Mouse (Mus musculus): ENCODE results near the gene Dnmt3b. TPM values are rescaled to one million over a fixed set of nuclear protein-coding genes. Genes with fewer than 3 reads are reported as not detected.
"Not testable (repeated sequence)": the region's sequence is repeated elsewhere in the genome, so short reads cannot be mapped to it uniquely, and the experiment has no call there.

Dnmt3b gene
- polyA plus RNA-seq, 1 experiment: 1.3 TPM

DNA sequence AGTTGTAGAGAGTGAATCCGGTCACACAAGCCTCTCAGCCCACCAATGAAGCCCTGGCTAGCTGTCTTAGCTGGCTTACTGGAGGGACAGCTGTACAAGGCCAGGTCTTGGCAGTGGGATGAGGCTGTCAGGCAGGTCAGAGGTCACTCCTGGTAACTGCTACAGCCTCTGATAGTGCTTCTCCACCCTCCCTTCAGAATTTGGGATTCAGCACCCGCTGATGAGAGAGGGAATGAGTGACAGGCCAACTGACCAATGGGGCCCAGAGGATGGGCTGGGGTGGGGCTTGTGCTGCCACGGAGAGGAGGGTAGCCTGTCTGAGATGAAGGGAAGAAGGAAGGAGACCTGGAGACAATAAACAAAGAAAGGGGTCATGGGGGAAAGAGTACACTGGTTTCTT, 11.4 kb downstream of the Dnmt3b start:
- DNase-seq: no peak
- H3K4me1 ChIP-seq (ENCODE audit: control insufficient read depth, insufficient read depth, low read length): peaks cover 11% of the 10 kb centered on the region; the same call in 1 of the 2 replicates
- H3K27ac ChIP-seq (ENCODE audit: insufficient read depth, low read depth, low read length): no peak overlapping the region
- H3K36me3 ChIP-seq (ENCODE audit: control insufficient read depth, insufficient read depth, low read length): no peaks in the 10 kb centered on the region; the same call in 1 of the 2 replicates
- H3K27me3 ChIP-seq (replicated peaks; ENCODE audit: control insufficient read depth, insufficient read depth, low read length): no peaks in the 10 kb centered on the region
- no peak overlapping the region for H3K4me3 ChIP-seq (ENCODE audit: insufficient read depth, low read depth, low read length)
- TF ChIP-seq CTCF (conservative IDR thresholded peaks at IDR 0.05; ENCODE audit: insufficient read depth, insufficient read length, low read depth, low read length) (no peak), POLR2A (IDR thresholded peaks at IDR 0.05; ENCODE audit: low read depth, low read length) (no peak)
- 60% methylated on average over 3 of the region's 3 CpGs for WGBS

DNA sequence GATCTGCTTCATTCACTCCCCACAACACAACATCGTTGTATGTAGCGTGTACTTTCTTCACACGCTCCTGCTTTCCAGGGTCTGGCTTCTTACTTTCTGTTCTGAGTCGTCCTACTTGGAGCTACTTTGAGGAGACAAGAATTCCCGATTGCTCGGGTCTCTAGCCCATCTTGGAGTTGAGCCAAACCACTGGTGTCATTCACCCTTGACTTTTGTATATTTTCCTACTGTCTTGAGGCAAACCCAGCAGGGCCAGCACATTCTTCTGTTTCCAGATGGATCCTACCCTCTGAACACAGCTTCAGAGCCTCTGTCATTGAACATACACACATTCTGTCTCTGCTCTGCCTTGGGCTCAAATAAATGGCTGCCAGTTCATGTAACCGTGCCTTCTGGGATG, 16.2 kb downstream of the Dnmt3b start:
- Histone ChIP-seq H3K27me3 (replicated peaks; ENCODE audit: control insufficient read depth, insufficient read depth, low read length) (no peaks in the 10 kb centered on the region), H3K4me3 (ENCODE audit: insufficient read depth, low read depth, low read length) (no peak overlapping the region), H3K36me3 (ENCODE audit: control insufficient read depth, insufficient read depth, low read length) (no peaks in the 10 kb centered on the region; the same call in 1 of the 2 replicates), H3K27ac (ENCODE audit: insufficient read depth, low read depth, low read length) (no peak overlapping the region), H3K4me1 (ENCODE audit: control insufficient read depth, insufficient read depth, low read length) (no peaks in the 10 kb centered on the region)
- no peak for TF ChIP-seq POLR2A (IDR thresholded peaks at IDR 0.05; ENCODE audit: low read depth, low read length)
- TF ChIP-seq CTCF (conservative IDR thresholded peaks at IDR 0.05; ENCODE audit: insufficient read depth, insufficient read length, low read depth, low read length): no peak
- WGBS: 63% methylated on average over 7 of the region's 7 CpGs
- DNase-seq: peak; percentile 20

DNA sequence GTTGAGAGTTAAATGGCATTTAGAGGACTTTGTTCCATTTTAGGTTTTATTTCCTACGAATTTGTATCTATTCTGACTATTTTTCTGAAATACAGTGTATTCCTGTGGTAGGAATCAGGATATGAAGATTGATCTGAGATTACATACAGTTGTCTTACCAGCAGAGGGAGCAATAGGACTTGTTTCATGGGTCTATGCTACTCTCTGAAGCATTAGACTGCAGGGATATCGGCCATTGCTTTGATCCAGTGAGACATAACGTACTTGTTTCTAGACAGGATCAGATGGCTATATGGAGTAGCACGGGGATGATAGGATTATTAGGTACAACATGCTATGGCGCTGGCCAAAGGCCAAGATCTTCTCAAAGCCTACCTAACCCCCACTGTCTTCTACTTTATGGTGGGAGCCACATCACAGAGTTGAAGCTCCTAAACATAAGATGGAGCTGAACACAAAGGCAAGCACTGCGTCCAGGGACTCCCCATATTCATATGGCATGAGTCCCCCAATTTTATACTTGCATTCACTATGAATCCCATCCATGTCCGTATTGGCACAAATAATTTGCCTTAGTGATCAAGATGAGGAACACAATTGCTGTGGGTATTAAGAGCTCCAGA, 19.6 kb downstream of the Dnmt3b start:
- WGBS: 59% methylated on average over 7 of the region's 7 CpGs
- TF ChIP-seq CTCF (conservative IDR thresholded peaks at IDR 0.05; ENCODE audit: insufficient read depth, insufficient read length, low read depth, low read length): peak; percentile 28
- TF ChIP-seq POLR2A (IDR thresholded peaks at IDR 0.05; ENCODE audit: low read depth, low read length): no peak
- Histone ChIP-seq H3K27ac (ENCODE audit: insufficient read depth, low read depth, low read length) (no peak overlapping the region), H3K27me3 (replicated peaks; ENCODE audit: control insufficient read depth, insufficient read depth, low read length) (no peaks in the 10 kb centered on the region), H3K4me3 (ENCODE audit: insufficient read depth, low read depth, low read length) (no peak overlapping the region), H3K4me1 (ENCODE audit: control insufficient read depth, insufficient read depth, low read length) (no peaks in the 10 kb centered on the region), H3K36me3 (ENCODE audit: control insufficient read depth, insufficient read depth, low read length) (no peaks in the 10 kb centered on the region)
- DNase-seq: peak; percentile 67

DNA sequence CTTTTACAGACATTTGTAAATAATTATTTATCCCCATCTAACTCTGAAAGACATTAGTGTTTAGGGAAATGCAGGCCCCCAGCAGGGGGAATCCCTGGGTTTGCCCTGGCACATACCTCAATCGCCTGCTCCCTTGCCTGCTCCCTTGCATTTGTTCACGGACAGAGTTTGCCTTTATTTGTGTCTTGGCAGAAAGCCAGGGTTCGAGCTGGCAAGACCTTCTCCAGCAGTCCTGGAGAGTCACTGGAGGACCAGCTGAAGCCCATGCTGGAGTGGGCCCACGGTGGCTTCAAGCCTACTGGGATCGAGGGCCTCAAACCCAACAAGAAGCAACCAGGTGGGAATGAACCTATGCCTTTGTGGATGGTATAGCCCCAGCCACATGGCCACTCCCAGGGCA, 20.9 kb downstream of the Dnmt3b start:
- Histone ChIP-seq H3K27ac (ENCODE audit: insufficient read depth, low read depth, low read length) (no peak overlapping the region), H3K4me1 (ENCODE audit: control insufficient read depth, insufficient read depth, low read length) (no peaks in the 10 kb centered on the region), H3K4me3 (ENCODE audit: insufficient read depth, low read depth, low read length) (no peak overlapping the region), H3K27me3 (replicated peaks; ENCODE audit: control insufficient read depth, insufficient read depth, low read length) (no peaks in the 10 kb centered on the region), H3K36me3 (ENCODE audit: control insufficient read depth, insufficient read depth, low read length) (no peaks in the 10 kb centered on the region)
- TF ChIP-seq CTCF (conservative IDR thresholded peaks at IDR 0.05; ENCODE audit: insufficient read depth, insufficient read length, low read depth, low read length) (no peak), POLR2A (IDR thresholded peaks at IDR 0.05; ENCODE audit: low read depth, low read length) (no peak)
- DNase-seq: no peak
- WGBS: 65% methylated on average over 5 of the region's 5 CpGs

DNA sequence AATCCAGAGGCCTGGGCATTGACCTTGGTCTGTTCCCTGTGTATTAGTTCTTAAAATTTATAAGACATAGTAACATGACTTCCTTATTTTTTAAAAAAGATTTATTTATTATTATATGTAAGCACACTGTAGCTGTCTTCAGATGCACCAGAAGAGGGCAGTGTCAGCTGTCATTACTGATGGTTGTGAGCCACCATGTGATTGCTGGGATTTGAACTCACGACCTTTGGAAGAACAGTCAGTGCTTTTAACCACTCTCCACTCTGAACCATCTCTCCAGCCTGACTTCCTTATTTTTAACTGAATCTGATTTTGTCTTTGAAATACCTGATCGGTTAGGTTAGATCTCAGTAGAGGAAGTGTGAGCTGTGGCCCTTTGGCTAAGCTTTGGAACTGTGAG, 23.4 kb downstream of the Dnmt3b start:
- no peaks in the 10 kb centered on the region for H3K27me3 ChIP-seq (replicated peaks; ENCODE audit: control insufficient read depth, insufficient read depth, low read length)
- WGBS: 92% methylated on average over 2 of the region's 2 CpGs
- no peak overlapping the region for H3K27ac ChIP-seq (ENCODE audit: insufficient read depth, low read depth, low read length)
- DNase-seq: no peak
- H3K4me3 ChIP-seq (ENCODE audit: insufficient read depth, low read depth, low read length): no peak overlapping the region
- H3K4me1 ChIP-seq (ENCODE audit: control insufficient read depth, insufficient read depth, low read length): no peaks in the 10 kb centered on the region
- no peaks in the 10 kb centered on the region for H3K36me3 ChIP-seq (ENCODE audit: control insufficient read depth, insufficient read depth, low read length)
- TF ChIP-seq CTCF (conservative IDR thresholded peaks at IDR 0.05; ENCODE audit: insufficient read depth, insufficient read length, low read depth, low read length): no peak

DNA sequence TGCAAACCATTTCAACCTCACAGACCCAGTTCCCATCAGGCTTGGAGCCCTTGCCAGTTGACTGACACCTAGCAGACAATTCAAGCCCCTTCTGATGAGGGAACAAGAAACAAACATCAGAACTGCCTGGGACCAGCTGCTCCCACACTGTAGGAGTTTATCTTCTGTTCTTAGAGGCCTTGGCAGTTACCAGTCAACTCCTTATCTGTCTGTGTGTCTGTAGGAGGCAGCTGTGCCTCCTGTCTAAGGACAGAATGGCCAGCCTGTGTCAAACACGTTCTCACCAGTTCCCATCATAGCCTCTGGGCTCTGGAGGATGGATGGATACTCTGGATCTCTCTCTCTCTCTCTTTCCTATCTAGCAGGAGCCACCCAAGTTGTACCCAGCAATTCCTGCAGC, 26.1 kb downstream of the Dnmt3b start:
- WGBS: 88% methylated on average over 1 of the region's 1 CpGs
- H3K4me1 ChIP-seq (ENCODE audit: control insufficient read depth, insufficient read depth, low read length); H3K4me3 ChIP-seq (ENCODE audit: insufficient read depth, low read depth, low read length); DNase-seq; H3K36me3 ChIP-seq (ENCODE audit: control insufficient read depth, insufficient read depth, low read length); H3K27me3 ChIP-seq (replicated peaks; ENCODE audit: control insufficient read depth, insufficient read depth, low read length); H3K27ac ChIP-seq (ENCODE audit: insufficient read depth, low read depth, low read length): not testable (repeated sequence)

DNA sequence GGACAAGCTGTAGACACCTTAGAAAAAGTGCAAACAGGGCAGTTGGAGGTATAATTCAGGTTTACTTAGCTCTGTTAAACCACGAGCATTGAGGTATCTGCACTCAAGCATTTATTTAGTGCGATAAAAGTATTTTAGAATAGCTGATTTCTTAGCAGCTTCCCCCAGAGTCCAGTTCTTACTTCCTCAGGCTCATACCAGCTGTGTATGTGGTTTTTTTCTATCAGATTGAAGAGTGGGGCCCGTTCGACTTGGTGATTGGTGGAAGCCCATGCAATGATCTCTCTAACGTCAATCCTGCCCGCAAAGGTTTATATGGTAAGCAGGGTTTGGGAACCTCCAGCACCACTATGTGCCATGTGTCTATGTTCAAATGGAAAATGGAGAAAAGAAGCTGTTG, 27.7 kb downstream of the Dnmt3b start:
- no peak overlapping the region for H3K27ac ChIP-seq (ENCODE audit: insufficient read depth, low read depth, low read length)
- H3K36me3 ChIP-seq (ENCODE audit: control insufficient read depth, insufficient read depth, low read length): no peaks in the 10 kb centered on the region
- DNase-seq: no peak
- no peak overlapping the region for H3K4me3 ChIP-seq (ENCODE audit: insufficient read depth, low read depth, low read length)
- TF ChIP-seq POLR2A (IDR thresholded peaks at IDR 0.05; ENCODE audit: low read depth, low read length): no peak
- no peak for TF ChIP-seq CTCF (conservative IDR thresholded peaks at IDR 0.05; ENCODE audit: insufficient read depth, insufficient read length, low read depth, low read length)
- H3K4me1 ChIP-seq (ENCODE audit: control insufficient read depth, insufficient read depth, low read length): no peaks in the 10 kb centered on the region
- H3K27me3 ChIP-seq (replicated peaks; ENCODE audit: control insufficient read depth, insufficient read depth, low read length): no peaks in the 10 kb centered on the region
- 91% methylated on average over 6 of the region's 6 CpGs for WGBS

DNA sequence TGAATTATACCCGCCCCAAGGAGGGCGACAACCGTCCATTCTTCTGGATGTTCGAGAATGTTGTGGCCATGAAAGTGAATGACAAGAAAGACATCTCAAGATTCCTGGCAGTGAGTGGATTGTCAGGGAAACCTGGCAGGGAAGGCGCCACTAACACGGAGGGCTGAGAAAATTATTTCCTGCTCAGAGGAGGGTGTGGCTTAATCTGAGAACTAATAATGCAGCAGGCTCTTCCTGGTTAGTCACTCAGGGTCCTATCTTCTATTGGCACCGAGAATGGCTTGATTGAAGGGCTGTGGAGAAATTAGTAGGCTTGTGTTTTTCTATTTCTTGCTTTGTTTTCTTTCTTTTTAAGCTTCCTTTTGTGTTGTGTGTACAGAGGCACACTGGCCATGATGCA, 28.3 kb downstream of the Dnmt3b start:
- Histone ChIP-seq H3K36me3 (ENCODE audit: control insufficient read depth, insufficient read depth, low read length) (no peaks in the 10 kb centered on the region), H3K27ac (ENCODE audit: insufficient read depth, low read depth, low read length) (no peak overlapping the region), H3K4me1 (ENCODE audit: control insufficient read depth, insufficient read depth, low read length) (no peaks in the 10 kb centered on the region), H3K4me3 (ENCODE audit: insufficient read depth, low read depth, low read length) (no peak overlapping the region), H3K27me3 (replicated peaks; ENCODE audit: control insufficient read depth, insufficient read depth, low read length) (no peaks in the 10 kb centered on the region)
- no peak for TF ChIP-seq POLR2A (IDR thresholded peaks at IDR 0.05; ENCODE audit: low read depth, low read length)
- no peak for TF ChIP-seq CTCF (conservative IDR thresholded peaks at IDR 0.05; ENCODE audit: insufficient read depth, insufficient read length, low read depth, low read length)
- 79% methylated on average over 7 of the region's 7 CpGs for WGBS
- DNase-seq: no peak
